8 mouse cellular contexts compared by ENCODE assay signal in genomic region chr11:96317608-96318367, GRCm38 (mm10). TPM values are rescaled to one million over a fixed set of nuclear protein-coding genes. Genes with fewer than 3 reads are reported as not detected.
DNase-seq lines count a peak whose midpoint lies in the region; ATAC-seq and TF ChIP-seq lines count a peak whose summit lies in the region.

Hoxb4 (plus strand) TSS chr11:96318267.

- H3K4me3 ChIP-seq in liver, adult 2 months (ENCODE audit: insufficient read depth, low read depth, low read length) = peak within 1 kb of the TSS; percentile 89
- peak within 1 kb of the TSS; percentile 94 for H3K4me3 ChIP-seq in brown adipose tissue, adult 24 weeks (ENCODE audit: insufficient read depth, low read depth, low read length)
- H3K4me3 ChIP-seq in intestine, embryonic 15.5 days (replicated peaks) = peak within 1 kb of the TSS; percentile 64
- peak within 1 kb of the TSS; percentile 99 for H3K4me3 ChIP-seq in neural tube, embryonic 12.5 days

- no peaks in the 10 kb centered on the region for H3K9me3 ChIP-seq in intestine, embryonic 15.5 days
- H3K9me3 ChIP-seq in neural tube, embryonic 12.5 days = no peaks in the 10 kb centered on the region

- H3K4me2 ChIP-seq in intestine, embryonic 15.5 days (replicated peaks) = peak within 1 kb of the TSS; percentile 81
- peak within 1 kb of the TSS; percentile 100 for H3K4me2 ChIP-seq in neural tube, embryonic 12.5 days (replicated peaks)

- H3K79me2 ChIP-seq in liver, adult 2 months (ENCODE audit: control insufficient read depth, insufficient read depth, low read length) = peaks cover 3% of the 10 kb centered on the region; the same call in 1 of the 2 replicates

- H3K27ac ChIP-seq in liver, adult 2 months (replicated peaks; ENCODE audit: insufficient read depth, low read depth, low read length) = peak within 1 kb of the TSS; percentile 80
- peak within 1 kb of the TSS; percentile 97 for H3K27ac ChIP-seq in brown adipose tissue, adult 24 weeks (replicated peaks; ENCODE audit: low read depth, low read length)
- H3K27ac ChIP-seq in intestine, embryonic 15.5 days = peak within 1 kb of the TSS; percentile 98
- H3K27ac ChIP-seq in neural tube, embryonic 12.5 days = peak within 1 kb of the TSS; percentile 100

- ATAC-seq in intestine, embryonic 15.5 days = peak; percentile 3; the same call in 1 of the 2 replicates
- ATAC-seq in neural tube, embryonic 12.5 days (ENCODE audit: low FRiP score, low read depth) = 0 out of 2 replicates have a peak, but pooled peaks have one; percentile 8

- peaks cover 14% of the 10 kb centered on the region for H3K27me3 ChIP-seq in liver, adult 2 months (ENCODE audit: control insufficient read depth, insufficient read depth, low read length)
- H3K27me3 ChIP-seq in intestine, embryonic 15.5 days (replicated peaks) = peaks cover 3% of the 10 kb centered on the region
- H3K27me3 ChIP-seq in neural tube, embryonic 12.5 days (replicated peaks) = no peaks in the 10 kb centered on the region

- no peaks in the 10 kb centered on the region for H3K4me1 ChIP-seq in liver, adult 2 months (ENCODE audit: control insufficient read depth, insufficient read depth, low read length)
- peaks cover 14% of the 10 kb centered on the region for H3K4me1 ChIP-seq in brown adipose tissue, adult 24 weeks (ENCODE audit: control insufficient read depth, insufficient read depth, insufficient read length, low read length)
- peaks cover 21% of the 10 kb centered on the region for H3K4me1 ChIP-seq in intestine, embryonic 15.5 days (replicated peaks)
- H3K4me1 ChIP-seq in neural tube, embryonic 12.5 days = peaks cover 61% of the 10 kb centered on the region

- no peak for TF ChIP-seq CTCF in liver, adult 2 months (IDR thresholded peaks at IDR 0.05; ENCODE audit: low read depth, low read length)

- DNase-seq in liver, adult 2 months (ENCODE audit: extremely low read depth, low read depth, low spot score) = no peak
- no peak for DNase-seq in liver
- DNase-seq in ovary, postnatal 14 days (ENCODE audit: low spot score) = no peak
- no peak for DNase-seq in layer of hippocampus, adult 9-11 months
- DNase-seq in retina, embryonic 14.5 days (ENCODE audit: low spot score) = no peak

- 9% methylated on average over 28 of the region's 28 CpGs for WGBS in liver, adult 2 months
- WGBS in intestine, embryonic 15.5 days = 9% methylated on average over 28 of the region's 28 CpGs
- 2% methylated on average over 28 of the region's 28 CpGs for WGBS in neural tube, embryonic 12.5 days

- H3K9ac ChIP-seq in liver, adult 2 months (ENCODE audit: low read depth, low read length) = peak within 1 kb of the TSS; percentile 90
- peak within 1 kb of the TSS; percentile 83 for H3K9ac ChIP-seq in intestine, embryonic 15.5 days
- H3K9ac ChIP-seq in neural tube, embryonic 12.5 days = peak within 1 kb of the TSS; percentile 100

- no peaks in the 10 kb centered on the region; the same call in 1 of the 2 replicates for H3K36me3 ChIP-seq in liver, adult 2 months (ENCODE audit: control insufficient read depth, insufficient read depth, low read length)
- no peaks in the 10 kb centered on the region for H3K36me3 ChIP-seq in intestine, embryonic 15.5 days
- peaks cover 5% of the 10 kb centered on the region; the same call in 1 of the 2 replicates for H3K36me3 ChIP-seq in neural tube, embryonic 12.5 days

- no peak for TF ChIP-seq POLR2A in liver, adult 2 months (IDR thresholded peaks at IDR 0.05; ENCODE audit: extremely low read depth, insufficient read depth, low read length)

RNA-seq across cellular contexts. Expression of gene Hoxb4, which starts in this region (rescaled TPM):
- 0.37 and 0.67 TPM in 2 replicates for total RNA-seq in liver, adult 2 months (2014; rRNA removed)
- 0.55 and 0.91 TPM in 2 replicates for polyA plus RNA-seq in liver, adult 2 months (2012; rRNA removed)
- polyA plus RNA-seq in brown adipose tissue, adult 24 weeks (2012; ENCODE audit: insufficient read depth, insufficient read length, missing spikeins) = 6.0 and 6.4 TPM in 2 replicates
- polyA plus RNA-seq in intestine, embryonic 15.5 days (2015; fragmentation: Nextera tagmentation; extraction: Ambion mirVana) = 2.8 and 3.2 TPM in 2 replicates
- 10.2 and 15.1 TPM in 2 replicates for polyA plus RNA-seq in neural tube, embryonic 12.5 days (2016; fragmentation: Nextera tagmentation; extraction: Ambion mirVana)
